ENCODE assay signal across 8 mouse cellular contexts in genomic region chr14:103718836-103719575, GRCm38 (mm10).
DNase-seq lines count a peak whose midpoint lies in the region; ATAC-seq lines count a peak whose summit lies in the region.

No protein-coding gene starts in this region.

- WGBS in hindbrain, embryonic 14.5 days: 9% methylated on average over 15 of the region's 15 CpGs

- 0 out of 2 replicates have a peak, but pooled peaks cover 3% of the 10 kb centered on the region for H3K4me1 ChIP-seq in hindbrain, embryonic 14.5 days (replicated peaks; ENCODE audit: control insufficient read depth, insufficient read depth, low read length)

- no peaks in the 10 kb centered on the region for H3K27me3 ChIP-seq in hindbrain, embryonic 14.5 days (ENCODE audit: control insufficient read depth, insufficient read depth, low read length)

- peak overlapping the region; percentile 68 for H3K27ac ChIP-seq in hindbrain, embryonic 14.5 days

- H3K4me2 ChIP-seq in hindbrain, embryonic 14.5 days (replicated peaks): peak overlapping the region; percentile 37

- H3K36me3 ChIP-seq in hindbrain, embryonic 14.5 days (replicated peaks; ENCODE audit: control insufficient read depth, insufficient read depth): no peaks in the 10 kb centered on the region

- H3K9me3 ChIP-seq in hindbrain, embryonic 14.5 days (ENCODE audit: control insufficient read depth, low read length): no peaks in the 10 kb centered on the region

- peak; percentile 64 for DNase-seq in T-cell, adult 2 months (ENCODE audit: low spot score)
- peak; percentile 80 to 86 for DNase-seq in cerebellum, postnatal 36 days
- DNase-seq in frontal cortex, postnatal 25 days (ENCODE audit: low spot score in 2 of 2): peak; percentile 90
- DNase-seq in hindbrain, embryonic 14.5 days (ENCODE audit: low spot score): peak; percentile 97
- peak; percentile 81 to 99 for DNase-seq in layer of hippocampus, postnatal 25 days (ENCODE audit: extremely low spot score in 1 of 2, low spot score in 1 of 2)
- DNase-seq in lung, postnatal 14 days: peak; percentile 92
- DNase-seq in retina, adult 2 months (ENCODE audit: low read depth, low spot score): peak; percentile 61
- DNase-seq in thymus, postnatal 25 days: peak; percentile 81

- ATAC-seq in hindbrain, embryonic 14.5 days (ENCODE audit: low FRiP score): peak; percentile 88

- 0 out of 2 replicates have a peak overlapping the region, but pooled peaks have one; percentile 1 for H3K4me3 ChIP-seq in hindbrain, embryonic 14.5 days (replicated peaks; ENCODE audit: low read length)

- H3K9ac ChIP-seq in hindbrain, embryonic 14.5 days: peak overlapping the region; percentile 44; the same call in 1 of the 2 replicates

Comparison
In these comparisons a context has a peak if more than half of its experiments do, and no peak if none do; other contexts are left out.
1. Peak in every context shown above with its lines: DNase-seq, ATAC-seq, H3K4me3 ChIP-seq and H3K27ac ChIP-seq.